Mouse (Mus musculus): ENCODE measurements at regions not wholly inside any gene's neighbourhood (a gene's known extent, or its start where the extent isn't known, plus 50 kb on each side); places are given as distances from the start of the nearest gene placed in this dataset.

GRCm38 (mm10) chr3:148550716-148551115, 439.6 kb downstream of the Adgrl2 start:
- Histone ChIP-seq H3K4me3 (ENCODE audit: insufficient read depth, low read length) (no peak overlapping the region), H3K4me1 (ENCODE audit: control insufficient read depth, insufficient read depth, low read length) (no peaks in the 10 kb centered on the region), H3K27ac (ENCODE audit: insufficient read depth, low read length) (no peak overlapping the region)
- TF ChIP-seq CTCF (IDR thresholded peaks at IDR 0.05; ENCODE audit: extremely low read depth, insufficient read depth, low read length) (no peak), POLR2A (IDR thresholded peaks at IDR 0.05; ENCODE audit: extremely low read depth, insufficient read depth, low read length) (no peak)

GRCm38 (mm10) chr3:148544929-148545328, 445.4 kb downstream of the Adgrl2 start:
- H3K4me1 ChIP-seq (ENCODE audit: control insufficient read depth, insufficient read depth, low read length), result no peaks in the 10 kb centered on the region
- H3K4me3 ChIP-seq (ENCODE audit: insufficient read depth, low read length), result no peak overlapping the region
- H3K27ac ChIP-seq (ENCODE audit: insufficient read depth, low read length), result no peak overlapping the region
- TF ChIP-seq CTCF (IDR thresholded peaks at IDR 0.05; ENCODE audit: extremely low read depth, insufficient read depth, low read length) (no peak), POLR2A (IDR thresholded peaks at IDR 0.05; ENCODE audit: extremely low read depth, insufficient read depth, low read length) (no peak)

- Histone ChIP-seq H3K4me3 (ENCODE audit: insufficient read depth, low read length) (no peak overlapping the region), H3K4me1 (ENCODE audit: control insufficient read depth, insufficient read depth, low read length) (no peaks in the 10 kb centered on the region), H3K27ac (ENCODE audit: insufficient read depth, low read length) (no peak overlapping the region)
- TF ChIP-seq POLR2A (IDR thresholded peaks at IDR 0.05; ENCODE audit: extremely low read depth, insufficient read depth, low read length) (no peak), CTCF (IDR thresholded peaks at IDR 0.05; ENCODE audit: extremely low read depth, insufficient read depth, low read length) (no peak)
Measured at GRCm38 (mm10) chr3:148542217-148542616, 448.1 kb downstream of the Adgrl2 start.

- Histone ChIP-seq H3K4me3 (ENCODE audit: insufficient read depth, low read length) (no peak overlapping the region), H3K4me1 (ENCODE audit: control insufficient read depth, insufficient read depth, low read length) (no peaks in the 10 kb centered on the region), H3K27ac (ENCODE audit: insufficient read depth, low read length) (no peak overlapping the region)
- TF ChIP-seq CTCF (IDR thresholded peaks at IDR 0.05; ENCODE audit: extremely low read depth, insufficient read depth, low read length), result no peak
- no peak for TF ChIP-seq POLR2A (IDR thresholded peaks at IDR 0.05; ENCODE audit: extremely low read depth, insufficient read depth, low read length)
Measured at GRCm38 (mm10) chr3:148537669-148538271, 452.6 kb downstream of the Adgrl2 start.

DNA sequence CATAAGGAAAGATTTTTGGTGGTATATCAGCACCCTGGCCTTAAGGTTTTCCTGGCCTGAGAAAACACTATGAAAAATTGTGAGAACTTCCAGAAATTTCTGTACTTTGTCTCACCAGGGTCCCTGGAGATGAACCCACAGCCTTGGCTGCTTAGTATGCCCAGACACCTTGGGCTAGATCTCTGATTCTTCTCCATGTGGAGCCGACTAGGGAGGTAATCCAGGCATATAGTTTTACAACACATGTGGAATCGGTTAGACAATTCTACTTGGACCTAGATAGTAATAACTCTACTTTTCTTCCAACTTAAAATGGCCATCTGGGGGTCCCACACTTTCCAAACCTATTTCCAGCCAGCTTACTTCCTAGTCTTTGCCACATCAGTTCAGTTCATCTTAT, 460.5 kb downstream of the Adgrl2 start:
- TF ChIP-seq CTCF (IDR thresholded peaks at IDR 0.05; ENCODE audit: extremely low read depth, insufficient read depth, low read length) (no peak), POLR2A (IDR thresholded peaks at IDR 0.05; ENCODE audit: extremely low read depth, insufficient read depth, low read length) (no peak)
- Histone ChIP-seq H3K4me1 (ENCODE audit: control insufficient read depth, insufficient read depth, low read length) (no peaks in the 10 kb centered on the region), H3K27ac (ENCODE audit: insufficient read depth, low read length) (no peak overlapping the region), H3K4me3 (ENCODE audit: insufficient read depth, low read length) (no peak overlapping the region)

DNA sequence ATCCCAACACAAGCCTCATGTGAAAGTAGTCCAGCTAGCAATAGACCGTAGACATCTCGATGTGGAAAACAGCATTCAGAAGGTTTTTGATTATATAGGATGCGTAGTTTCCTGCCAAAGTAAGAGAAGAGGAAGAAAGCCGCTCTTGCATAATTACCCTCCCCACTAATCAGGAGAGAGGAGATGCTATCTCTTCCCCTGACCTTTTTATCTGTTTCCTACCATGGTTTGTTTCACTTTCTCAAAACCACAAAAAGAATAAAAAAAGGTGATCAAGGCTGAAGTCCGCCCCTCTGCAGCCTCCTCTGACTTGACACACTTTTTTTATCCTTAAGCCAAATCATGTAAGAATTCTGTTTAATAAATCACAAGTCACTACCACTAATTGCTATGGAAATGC, 480.0 kb downstream of the Adgrl2 start:
- H3K4me3 ChIP-seq (ENCODE audit: insufficient read depth, low read length), result no peak overlapping the region
- no peak for TF ChIP-seq POLR2A (IDR thresholded peaks at IDR 0.05; ENCODE audit: extremely low read depth, insufficient read depth, low read length)
- TF ChIP-seq CTCF (IDR thresholded peaks at IDR 0.05; ENCODE audit: extremely low read depth, insufficient read depth, low read length), result no peak
- H3K4me1 ChIP-seq (ENCODE audit: control insufficient read depth, insufficient read depth, low read length), result no peaks in the 10 kb centered on the region
- H3K27ac ChIP-seq (ENCODE audit: insufficient read depth, low read length), result no peak overlapping the region

DNA sequence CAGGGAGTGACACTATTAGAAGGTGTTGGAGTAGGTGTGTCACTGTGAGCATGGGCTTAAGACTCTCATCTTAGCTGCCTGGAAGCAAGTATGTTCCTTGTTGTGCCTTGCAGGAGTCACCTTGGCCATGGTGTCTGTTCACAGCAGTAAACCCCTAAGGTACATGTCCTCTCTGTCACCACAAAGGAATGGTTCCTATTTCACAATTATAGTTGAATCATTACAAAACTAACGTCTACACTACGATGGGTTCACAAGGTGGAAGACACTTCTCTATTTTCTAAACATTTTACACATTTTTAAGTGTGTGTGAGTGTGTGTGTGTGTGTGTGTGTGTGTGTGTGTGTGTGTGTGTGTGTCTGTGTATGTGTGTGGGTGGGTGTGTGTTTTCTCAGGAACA, 485.4 kb downstream of the Adgrl2 start:
- H3K4me1 ChIP-seq (ENCODE audit: control insufficient read depth, insufficient read depth, low read length), result no peaks in the 10 kb centered on the region
- H3K4me3 ChIP-seq (ENCODE audit: insufficient read depth, low read length), result no peak overlapping the region
- H3K27ac ChIP-seq (ENCODE audit: insufficient read depth, low read length), result no peak overlapping the region
- no peak for TF ChIP-seq POLR2A (IDR thresholded peaks at IDR 0.05; ENCODE audit: extremely low read depth, insufficient read depth, low read length)
- no peak for TF ChIP-seq CTCF (IDR thresholded peaks at IDR 0.05; ENCODE audit: extremely low read depth, insufficient read depth, low read length)

DNA sequence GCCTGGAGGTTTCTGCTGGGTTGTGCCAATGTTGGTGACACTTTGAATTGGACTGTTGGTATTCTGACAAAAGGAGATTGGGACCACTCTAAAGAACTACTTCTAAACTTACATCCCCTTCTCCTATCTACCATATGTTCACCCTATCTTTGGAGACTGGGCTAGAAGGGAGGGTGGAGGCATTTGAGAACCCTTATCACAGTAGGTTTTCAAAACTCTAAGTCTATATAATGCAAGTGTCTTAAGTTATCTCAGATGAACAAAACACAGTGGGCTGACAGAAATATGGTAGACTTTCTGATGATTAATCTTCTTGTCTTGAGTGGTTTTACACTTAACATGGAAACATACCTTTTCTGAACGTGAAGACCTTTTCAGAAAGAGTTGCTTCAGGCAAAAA, 486.9 kb downstream of the Adgrl2 start:
- Histone ChIP-seq H3K4me3 (ENCODE audit: insufficient read depth, low read length) (no peak overlapping the region), H3K27ac (ENCODE audit: insufficient read depth, low read length) (no peak overlapping the region), H3K4me1 (ENCODE audit: control insufficient read depth, insufficient read depth, low read length) (no peaks in the 10 kb centered on the region)
- TF ChIP-seq CTCF (IDR thresholded peaks at IDR 0.05; ENCODE audit: extremely low read depth, insufficient read depth, low read length) (no peak), POLR2A (IDR thresholded peaks at IDR 0.05; ENCODE audit: extremely low read depth, insufficient read depth, low read length) (no peak)

DNA sequence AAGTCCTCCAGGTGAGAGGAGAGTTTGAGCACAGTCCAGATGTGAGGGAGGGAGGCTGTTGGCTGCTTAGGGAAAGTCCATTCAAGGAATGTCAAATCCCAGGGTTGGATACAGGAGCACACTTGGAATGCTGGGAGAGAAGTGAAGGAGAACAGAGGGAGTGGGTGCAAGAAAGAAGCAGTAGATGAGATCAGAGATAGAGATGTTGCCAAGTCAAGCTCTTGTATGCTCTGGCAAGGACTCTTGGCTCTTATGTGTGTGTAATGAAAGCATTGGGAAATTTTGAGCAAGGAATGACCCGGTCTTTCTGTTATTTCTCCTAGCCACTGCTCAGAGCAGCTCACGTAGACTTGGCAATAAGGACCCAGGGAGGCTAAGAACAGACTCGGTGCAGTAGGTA, 488.6 kb downstream of the Adgrl2 start:
- no peak overlapping the region for H3K4me3 ChIP-seq (ENCODE audit: insufficient read depth, low read length)
- no peak overlapping the region for H3K27ac ChIP-seq (ENCODE audit: insufficient read depth, low read length)
- no peaks in the 10 kb centered on the region for H3K4me1 ChIP-seq (ENCODE audit: control insufficient read depth, insufficient read depth, low read length)
- no peak for TF ChIP-seq POLR2A (IDR thresholded peaks at IDR 0.05; ENCODE audit: extremely low read depth, insufficient read depth, low read length)
- no peak for TF ChIP-seq CTCF (IDR thresholded peaks at IDR 0.05; ENCODE audit: extremely low read depth, insufficient read depth, low read length)

DNA sequence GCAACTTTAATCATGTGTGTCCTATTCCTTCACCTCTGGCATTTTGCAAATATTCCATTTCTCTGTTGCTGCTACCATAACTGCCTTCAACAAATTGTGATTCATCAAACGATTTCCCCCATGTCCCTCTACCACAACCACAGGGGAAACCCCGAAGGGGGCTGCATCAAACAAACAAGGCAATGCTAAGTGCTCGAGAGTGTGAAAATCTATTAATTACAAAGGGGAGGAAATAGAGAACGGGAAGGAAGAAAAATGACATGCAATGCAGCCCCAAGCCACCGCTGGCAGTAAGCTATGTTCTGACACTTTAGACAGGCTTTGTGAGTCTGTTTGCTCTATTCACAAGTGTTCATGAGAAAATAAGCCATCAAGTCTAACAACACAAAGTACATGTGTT, 493.7 kb downstream of the Adgrl2 start:
- Histone ChIP-seq H3K4me1 (ENCODE audit: control insufficient read depth, insufficient read depth, low read length) (no peaks in the 10 kb centered on the region), H3K27ac (ENCODE audit: insufficient read depth, low read length) (no peak overlapping the region), H3K4me3 (ENCODE audit: insufficient read depth, low read length) (no peak overlapping the region)
- TF ChIP-seq CTCF (IDR thresholded peaks at IDR 0.05; ENCODE audit: extremely low read depth, insufficient read depth, low read length), result no peak
- TF ChIP-seq POLR2A (IDR thresholded peaks at IDR 0.05; ENCODE audit: extremely low read depth, insufficient read depth, low read length), result no peak
